Mouse (Mus musculus): ENCODE measurements at regions not wholly inside any gene's neighbourhood (a gene's known extent, or its start where the extent isn't known, plus 50 kb on each side); places are given as distances from the start of the nearest gene placed in this dataset.
"Not testable (repeated sequence)": the region's sequence is repeated elsewhere in the genome, so short reads cannot be mapped to it uniquely, and the experiment has no call there.

- peak; percentile 20 for DNase-seq
Measured at GRCm38 (mm10) chr4:61998366-61998765, 55.6 kb downstream of the Mup20 start.

- not testable (repeated sequence) for DNase-seq
Measured at GRCm38 (mm10) chr4:61989941-61990340, 64.0 kb downstream of the Mup20 start.

GRCm38 (mm10) chr4:61976159-61976558, 77.8 kb downstream of the Mup20 start:
- DNase-seq = no peak

GRCm38 (mm10) chr4:61973236-61973635, 80.7 kb downstream of the Mup20 start:
- no peak for DNase-seq

- DNase-seq = no peak
Measured at GRCm38 (mm10) chr4:61969691-61970090, 84.3 kb downstream of the Mup20 start.

- DNase-seq = not testable (repeated sequence)
Measured at GRCm38 (mm10) chr4:61967674-61968073, 86.3 kb downstream of the Mup20 start.

GRCm38 (mm10) chr4:61962315-61962714, 91.6 kb downstream of the Mup20 start:
- DNase-seq = no peak
